Mouse (Mus musculus): Measurements from ENCODE around the gene Prrt2.

- TF ChIP-seq CTCF (IDR thresholded peaks at IDR 0.05; ENCODE audit: control insufficient read depth, insufficient read depth, insufficient read length) (peak; percentile 82), MYOG (IDR thresholded peaks at IDR 0.05; ENCODE audit: control insufficient read depth, extremely low read depth, insufficient read length) (no peak), MYOD1 (IDR thresholded peaks at IDR 0.05; ENCODE audit: control insufficient read depth, insufficient read length, low read depth) (no peak), USF1 (IDR thresholded peaks at IDR 0.05; ENCODE audit: low read depth) (peak; percentile 25), FOSL1 (IDR thresholded peaks at IDR 0.05; ENCODE audit: insufficient read depth, low read length, poor library complexity, severe bottlenecking) (no peak), MAX (IDR thresholded peaks at IDR 0.05) (peak; percentile 84)
Observed at GRCm38 (mm10) chr7:127024755-127025555, 3.9 kb upstream of the Prrt2 start.
